Mouse (Mus musculus) ovary, adult 2 months (tissue): Measurements from ENCODE around the gene Mpp1. TPM values are rescaled to one million over a fixed set of nuclear protein-coding genes. Genes with fewer than 3 reads are reported as not detected.

ENCODE experiments used
- polyA plus RNA-seq: library from polyadenylated mRNA; depleted of rRNA; stranded (reverse); fragments of >200 nt; gene quantifications from 2 replicates; pipeline ENCODE4 v1.2.3, GENCODE M21; 2012; rRNA removed

Mpp1 gene
- 25.2 and 53.8 TPM in 2 replicates for polyA plus RNA-seq

GRCm38 (mm10) chrX:75130467-75131160, at the start of gene Mpp1:
Gene Mpp1, minus strand, starts transcription at chrX:75131016.

GRCm38 (mm10) chrX:75163670-75164069, 32.9 kb upstream of the Mpp1 start, which contains the start of gene Smim9:
Gene Smim9, minus strand, starts transcription at chrX:75163770.

GRCm38 (mm10) chrX:75095369-75096162, 35.2 kb downstream of the Mpp1 start, which contains the start of gene Dkc1:
Gene Dkc1, plus strand, starts transcription at chrX:75095854.

GRCm38 (mm10) chrX:75084774-75085508, 45.9 kb downstream of the Mpp1 start, which contains the start of gene Gab3:
Gene Gab3, minus strand, starts transcription at chrX:75085458.

Other genes starting within 250 kb of the Mpp1 start
- 0.87 and 1.1 TPM in 2 replicates for gene Gab3, start 45.6 kb downstream of the Mpp1 start, polyA plus RNA-seq
- gene Dkc1, start 35.2 kb downstream of the Mpp1 start, polyA plus RNA-seq = 11.7 and 13.4 TPM in 2 replicates
- gene Smim9, start 32.8 kb upstream of the Mpp1 start, polyA plus RNA-seq = not detected in 2 replicates